Mouse (Mus musculus) kidney, embryonic 15.5 days (tissue): ENCODE data around the gene H2-M10.2. TPM values are rescaled to one million over a fixed set of nuclear protein-coding genes. Genes with fewer than 3 reads are reported as not detected.

ENCODE experiments used
- ATAC-seq: fragments of 200-750 bp; cut with Nextera tagmentation; replicated peaks from 2 replicates; pipeline ENCODE4 v1.8.0; 2017; ENCODE audit warnings: moderate TSS enrichment; ENCODE audit not compliant: low FRiP score
- H3K27ac ChIP-seq: fragments of 300-500 bp; sonication (generic); 2 replicates; pipeline ENCODE4 v1.5.1; 2015; ENCODE audit warnings: mild to moderate bottlenecking, inconsistent platforms
- H3K27me3 ChIP-seq: fragments of 300-500 bp; sonication (generic); 2 replicates; pipeline ENCODE4 v1.6.1; 2015; ENCODE audit warnings: inconsistent platforms
- H3K36me3 ChIP-seq: fragments of 300-500 bp; sonication (generic); 2 replicates; pipeline ENCODE4 v1.6.1; 2015; ENCODE audit warnings: inconsistent platforms
- H3K4me1 ChIP-seq: fragments of 300-500 bp; sonication (generic); 2 replicates; pipeline ENCODE4 v1.6.1; 2015; ENCODE audit warnings: inconsistent platforms
- H3K4me2 ChIP-seq: fragments of 300-500 bp; sonication (generic); 2 replicates; pipeline ENCODE4 v1.6.1; 2015; ENCODE audit warnings: moderate library complexity, mild to moderate bottlenecking, inconsistent platforms
- H3K4me3 ChIP-seq: fragments of 300-500 bp; sonication (generic); replicated peaks from 2 replicates; pipeline ENCODE4 v1.5.1; 2015; ENCODE audit warnings: mild to moderate bottlenecking, inconsistent platforms
- H3K9ac ChIP-seq: fragments of 300-500 bp; sonication (generic); 2 replicates; pipeline ENCODE4 v1.6.1; 2015; ENCODE audit warnings: mild to moderate bottlenecking, inconsistent platforms
- H3K9me3 ChIP-seq: fragments of 300-500 bp; sonication (generic); replicated peaks from 2 replicates; pipeline ENCODE4 v1.6.1; 2016; ENCODE audit warnings: inconsistent platforms
- WGBS: fragments of 180-500 bp; shearing (Covaris S2); methylation state at CpG from one replicate; pipeline ENCODE4 v1.1.7; 2015; ENCODE audit warnings: mixed read lengths; 5-methylcytosine and 5-hydroxymethylcytosine counted together
- polyA plus RNA-seq: library from polyadenylated mRNA; unstranded; fragments of >200 nt; fragmentation: Nextera tagmentation; extraction: Ambion mirVana; gene quantifications from 2 replicates; pipeline ENCODE4 v1.2.1, GENCODE M21; 2015

Gene H2-M10.2
- polyA plus RNA-seq, 1 experiment from 2014 or later = 0.14 TPM

- Histone ChIP-seq H3K27me3 (no peaks in the 10 kb centered on the region), H3K4me2 (peak within 1 kb of the TSS; percentile 87), H3K9ac (peak within 1 kb of the TSS; percentile 96), H3K27ac (peak within 1 kb of the TSS; percentile 92), H3K4me3 (peak within 1 kb of the TSS; percentile 87), H3K36me3 (peaks cover 42% of the 10 kb centered on the region), H3K4me1 (peaks cover 32% of the 10 kb centered on the region), H3K9me3 (no peaks in the 10 kb centered on the region)
- 1% methylated on average over 43 of the region's 43 CpGs for WGBS
- peak; percentile 87 for ATAC-seq
These were observed 14.6 kb downstream of the H2-M10.2 start, which contains the start of gene Trim39 for GRCm38 (mm10) chr17:36271586-36272256. TSS of gene Trim39 (minus strand) at chr17:36272247.

DNA sequence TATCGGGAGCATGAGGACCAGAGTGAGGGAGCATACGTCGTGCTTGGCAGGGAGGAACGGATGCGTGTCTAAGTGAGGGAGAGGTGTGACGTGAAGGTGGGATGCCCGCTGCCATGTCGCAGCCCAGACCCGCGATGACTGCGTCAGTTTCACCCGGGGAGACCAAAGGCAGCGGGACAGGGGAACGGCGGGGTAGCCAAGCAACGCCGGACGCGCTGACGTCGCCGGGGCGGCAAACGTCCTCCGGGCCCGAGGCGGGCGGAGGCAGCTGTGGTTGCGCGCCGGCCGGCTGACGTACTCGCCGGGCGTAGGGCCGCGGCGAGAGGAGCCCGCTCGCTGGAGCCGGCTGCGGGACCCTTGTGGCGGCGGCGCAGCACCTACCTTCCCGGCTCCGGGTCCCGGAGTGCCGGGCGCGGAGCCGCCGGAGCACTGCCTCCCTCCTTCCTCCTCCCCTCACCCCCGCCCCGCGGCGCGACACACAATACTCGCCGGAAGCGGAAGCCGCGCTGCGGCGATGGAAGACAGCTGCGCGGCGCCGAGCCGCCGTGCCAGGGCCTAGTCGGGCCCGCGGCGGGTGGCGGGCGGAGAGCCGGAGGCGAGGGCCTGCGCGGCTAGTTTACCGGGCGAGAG, 15.2 kb downstream of the H2-M10.2 start:
- peak overlapping the region; percentile 96 for H3K9ac ChIP-seq
- peak overlapping the region; percentile 92 for H3K27ac ChIP-seq
- peaks cover 32% of the 10 kb centered on the region for H3K4me1 ChIP-seq
- H3K36me3 ChIP-seq = peaks cover 42% of the 10 kb centered on the region
- H3K4me2 ChIP-seq = peak overlapping the region; percentile 87
- WGBS = under 1% methylated on average over 67 of the region's 84 CpGs
- peak; percentile 94 for ATAC-seq
- H3K9me3 ChIP-seq = no peaks in the 10 kb centered on the region
- H3K4me3 ChIP-seq = peak overlapping the region; percentile 87
- no peaks in the 10 kb centered on the region for H3K27me3 ChIP-seq

DNA sequence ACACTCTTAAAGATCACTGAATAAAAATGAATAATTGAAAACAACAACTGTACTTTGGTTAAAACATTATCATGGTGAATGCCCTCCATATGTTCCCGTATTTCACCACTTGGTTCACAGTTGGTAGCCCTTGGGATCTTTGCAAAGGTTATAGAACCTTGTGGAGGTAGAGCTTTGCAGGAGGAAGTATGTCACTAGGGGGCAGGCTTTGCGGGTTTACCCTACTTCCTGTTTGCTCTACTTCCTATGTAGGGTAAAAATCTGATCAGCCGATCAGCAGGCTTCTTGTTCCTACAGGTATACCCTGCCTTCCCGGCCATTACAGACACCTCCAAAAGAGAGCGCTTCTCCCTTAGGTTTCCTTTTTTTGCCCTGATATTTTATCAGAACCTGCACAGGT, 20.5 kb downstream of the H2-M10.2 start:
- no peak for ATAC-seq
- no peak overlapping the region for H3K4me2 ChIP-seq
- no peak overlapping the region for H3K27ac ChIP-seq
- WGBS = 76% methylated on average over 5 of the region's 5 CpGs
- H3K27me3 ChIP-seq = no peaks in the 10 kb centered on the region
- H3K9me3 ChIP-seq = no peaks in the 10 kb centered on the region
- H3K36me3 ChIP-seq = peaks cover 77% of the 10 kb centered on the region
- H3K4me3 ChIP-seq = no peak overlapping the region
- H3K4me1 ChIP-seq = peaks cover 12% of the 10 kb centered on the region
- no peak overlapping the region for H3K9ac ChIP-seq

- no peak overlapping the region for H3K27ac ChIP-seq
- no peaks in the 10 kb centered on the region for H3K27me3 ChIP-seq
- ATAC-seq = no peak
- no peaks in the 10 kb centered on the region for H3K4me1 ChIP-seq
- peaks cover 91% of the 10 kb centered on the region for H3K36me3 ChIP-seq
- H3K4me3 ChIP-seq = no peak overlapping the region
- H3K9me3 ChIP-seq = no peaks in the 10 kb centered on the region
- H3K4me2 ChIP-seq = no peak overlapping the region
- H3K9ac ChIP-seq = no peak overlapping the region
- 92% methylated on average over 3 of the region's 3 CpGs for WGBS
These were observed 21.9 kb downstream of the H2-M10.2 start for GRCm38 (mm10) chr17:36264273-36264925.

DNA sequence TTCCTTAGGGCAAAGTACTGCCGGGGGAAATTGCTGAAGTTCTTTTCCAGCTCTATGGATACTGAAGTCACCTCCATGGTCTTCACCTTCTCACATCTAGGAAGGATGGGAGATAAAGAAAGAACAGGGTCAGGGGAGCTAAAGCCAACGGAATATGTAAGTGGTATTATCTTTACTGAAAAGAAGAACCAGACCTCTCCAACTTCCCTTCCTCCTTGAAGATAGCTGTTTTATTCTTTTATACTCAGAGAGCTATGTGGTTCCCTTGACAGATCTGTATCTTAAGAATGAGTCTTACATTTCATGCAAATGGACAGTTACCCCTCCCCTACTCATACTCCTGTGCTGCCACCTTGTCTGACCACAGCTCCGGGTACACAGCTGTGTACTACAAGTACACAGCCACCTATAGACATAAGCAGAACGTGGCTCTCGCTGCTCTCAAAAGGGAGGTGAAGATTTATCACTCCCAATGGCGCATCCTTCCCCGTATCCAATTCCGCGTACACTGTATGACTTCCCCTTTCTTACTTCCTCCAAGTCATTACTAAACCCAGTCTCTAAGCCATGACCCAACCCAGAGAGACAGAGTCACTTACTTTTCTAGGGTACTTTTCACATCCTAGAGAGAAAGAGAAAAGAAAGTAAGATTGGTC, 24.7 kb downstream of the H2-M10.2 start:
- H3K36me3 ChIP-seq = peaks cover 79% of the 10 kb centered on the region
- no peak for ATAC-seq
- no peak overlapping the region for H3K4me3 ChIP-seq
- no peaks in the 10 kb centered on the region for H3K9me3 ChIP-seq
- no peak overlapping the region for H3K4me2 ChIP-seq
- no peaks in the 10 kb centered on the region for H3K27me3 ChIP-seq
- H3K27ac ChIP-seq = no peak overlapping the region
- H3K4me1 ChIP-seq = peaks cover 8% of the 10 kb centered on the region
- H3K9ac ChIP-seq = no peak overlapping the region
- 89% methylated on average over 9 of the region's 9 CpGs for WGBS

DNA sequence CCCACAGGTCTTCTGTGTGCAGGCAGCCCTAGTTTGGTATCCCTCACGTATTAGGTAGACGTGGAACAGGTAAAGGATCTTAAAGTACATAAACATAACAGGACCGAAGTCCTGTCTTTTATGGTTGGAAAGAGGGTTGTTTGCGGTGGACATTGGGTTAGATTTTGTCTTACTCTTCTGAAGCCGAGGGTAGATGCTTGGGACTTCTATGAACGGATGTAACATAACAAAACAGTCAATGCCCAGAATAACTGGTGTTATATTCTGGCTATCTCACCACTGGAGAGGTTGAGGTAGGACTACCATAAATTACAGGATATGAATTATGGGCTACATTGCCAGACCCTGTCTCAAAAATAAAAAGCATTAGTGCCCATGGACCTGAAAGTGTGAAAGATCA, 28.3 kb downstream of the H2-M10.2 start, which contains the start of gene Rpp21:
Rpp21 (minus strand) TSS at position 101 of the 400 bp plus-strand sequence.
- H3K36me3 ChIP-seq = peaks cover 52% of the 10 kb centered on the region
- H3K4me1 ChIP-seq = peaks cover 11% of the 10 kb centered on the region
- peak within 1 kb of the TSS; percentile 88 for H3K27ac ChIP-seq
- peak within 1 kb of the TSS; percentile 84 for H3K9ac ChIP-seq
- no peaks in the 10 kb centered on the region for H3K9me3 ChIP-seq
- H3K27me3 ChIP-seq = no peaks in the 10 kb centered on the region
- 49% methylated on average over 6 of the region's 6 CpGs for WGBS
- no peak for ATAC-seq
- peak within 1 kb of the TSS; percentile 87 for H3K4me3 ChIP-seq
- H3K4me2 ChIP-seq = peak within 1 kb of the TSS; percentile 69

DNA sequence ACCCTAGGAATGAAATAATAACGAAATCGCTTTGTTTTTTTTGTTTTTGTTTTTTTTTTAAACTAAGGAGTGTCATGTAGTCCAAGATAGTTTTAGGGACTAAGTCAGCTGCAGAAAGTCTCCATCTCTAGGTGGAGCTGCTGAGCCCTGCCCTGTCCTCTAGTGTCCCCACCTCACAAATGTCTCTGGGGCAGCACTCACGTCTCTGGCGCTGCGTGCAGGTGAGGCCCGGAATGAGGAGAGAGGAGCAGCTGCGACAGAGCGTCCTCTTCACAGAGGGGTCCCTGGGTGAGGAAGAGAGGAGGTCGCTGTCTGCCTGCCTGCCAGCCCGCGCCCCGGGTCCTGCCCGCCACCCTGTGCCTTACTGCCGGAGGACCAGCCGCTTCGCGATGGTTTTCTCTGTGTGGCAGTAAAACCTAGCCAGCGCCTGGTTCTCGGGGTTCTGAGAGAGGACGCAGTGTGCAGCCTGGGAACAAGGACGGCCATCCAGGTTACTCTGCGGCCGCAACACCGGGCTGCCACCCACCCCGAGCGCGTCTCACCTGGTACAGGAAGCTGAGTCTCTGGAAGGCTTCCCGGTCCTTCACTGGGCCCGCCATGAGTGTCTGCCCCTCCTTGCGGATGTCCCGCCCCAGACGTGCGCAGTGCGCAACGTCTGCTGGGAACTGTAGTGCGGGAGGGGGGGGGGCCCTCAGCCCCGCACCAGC, 28.9 kb downstream of the H2-M10.2 start:
- peak overlapping the region; percentile 87 for H3K4me3 ChIP-seq
- peaks cover 14% of the 10 kb centered on the region for H3K4me1 ChIP-seq
- under 1% methylated on average over 37 of the region's 37 CpGs for WGBS
- H3K27me3 ChIP-seq = no peaks in the 10 kb centered on the region
- H3K9me3 ChIP-seq = no peaks in the 10 kb centered on the region
- peak overlapping the region; percentile 88 for H3K27ac ChIP-seq
- peak overlapping the region; percentile 84 for H3K9ac ChIP-seq
- peak; percentile 97 for ATAC-seq
- H3K4me2 ChIP-seq = peak overlapping the region; percentile 69
- H3K36me3 ChIP-seq = peaks cover 46% of the 10 kb centered on the region

DNA sequence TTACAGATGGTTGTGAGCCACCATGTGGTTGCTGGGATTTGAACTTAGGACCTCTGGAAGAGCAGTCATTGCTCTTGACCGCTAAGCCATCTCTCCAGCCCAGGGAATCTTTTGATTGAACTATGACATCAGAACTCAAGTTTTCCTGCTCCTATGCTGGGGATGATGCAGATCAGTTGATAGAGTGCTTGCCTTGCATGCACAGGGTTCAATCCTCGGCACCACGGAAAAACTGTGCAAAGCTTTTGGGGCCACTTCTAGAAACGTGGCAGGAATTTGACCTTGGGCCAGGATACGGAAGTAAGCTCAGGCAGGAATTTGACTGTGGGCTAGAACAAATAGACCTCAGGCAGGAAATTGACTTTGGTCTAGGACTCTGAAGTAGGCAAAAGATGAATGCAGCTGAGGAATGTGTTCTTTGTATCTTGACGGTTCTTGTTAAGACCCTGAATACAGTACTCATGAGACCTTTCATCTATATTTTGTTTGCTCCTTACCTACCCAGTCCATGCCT, 33.1 kb downstream of the H2-M10.2 start:
- ATAC-seq = no peak
- Histone ChIP-seq H3K27ac (no peak overlapping the region), H3K9ac (no peak overlapping the region), H3K4me3 (no peak overlapping the region), H3K4me1 (peaks cover 23% of the 10 kb centered on the region), H3K27me3 (peaks cover 24% of the 10 kb centered on the region), H3K4me2 (no peak overlapping the region), H3K9me3 (no peaks in the 10 kb centered on the region), H3K36me3 (peaks cover 10% of the 10 kb centered on the region)
- WGBS = 52% methylated on average over 6 of the region's 6 CpGs

DNA sequence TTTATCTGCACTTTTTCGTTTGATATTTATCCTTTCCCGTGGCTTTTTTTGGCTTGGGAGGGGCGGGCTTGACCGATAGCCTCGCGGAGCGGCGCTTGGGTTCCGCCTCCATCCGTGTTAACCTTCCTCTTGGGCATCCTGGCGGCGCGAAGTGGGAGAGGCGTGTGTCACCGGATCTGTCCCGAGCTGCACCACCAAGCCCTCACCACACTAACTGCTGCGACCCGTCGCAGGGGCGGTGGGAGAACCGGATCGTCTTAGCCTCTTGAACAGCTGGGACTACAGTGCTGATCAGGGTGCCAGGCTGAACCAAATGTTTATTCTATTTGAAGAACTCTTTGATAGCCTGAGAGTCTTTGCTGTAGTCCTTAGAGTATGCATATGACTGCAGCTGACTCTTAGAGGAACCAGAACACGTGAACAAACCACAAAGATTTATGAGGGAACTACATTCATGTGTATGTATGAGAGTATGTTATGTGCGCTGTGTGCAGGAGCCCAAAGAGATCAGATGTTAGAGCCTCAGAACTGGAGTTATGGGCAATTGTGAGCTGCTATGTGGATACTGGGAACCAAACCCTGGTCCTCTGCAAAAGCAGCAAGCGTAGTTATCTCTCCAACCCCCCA, 33.9 kb downstream of the H2-M10.2 start:
- WGBS = 7% methylated on average over 25 of the region's 25 CpGs
- Histone ChIP-seq H3K9ac (0 out of 2 replicates have a peak overlapping the region, but pooled peaks have one; percentile 17), H3K27ac (no peak overlapping the region), H3K4me2 (peak overlapping the region; percentile 61), H3K27me3 (peaks cover 28% of the 10 kb centered on the region), H3K36me3 (peaks cover 10% of the 10 kb centered on the region), H3K9me3 (no peaks in the 10 kb centered on the region), H3K4me1 (peaks cover 19% of the 10 kb centered on the region), H3K4me3 (peak overlapping the region; percentile 31)
- ATAC-seq = peak; percentile 47; the same call in 1 of the 2 replicates

DNA sequence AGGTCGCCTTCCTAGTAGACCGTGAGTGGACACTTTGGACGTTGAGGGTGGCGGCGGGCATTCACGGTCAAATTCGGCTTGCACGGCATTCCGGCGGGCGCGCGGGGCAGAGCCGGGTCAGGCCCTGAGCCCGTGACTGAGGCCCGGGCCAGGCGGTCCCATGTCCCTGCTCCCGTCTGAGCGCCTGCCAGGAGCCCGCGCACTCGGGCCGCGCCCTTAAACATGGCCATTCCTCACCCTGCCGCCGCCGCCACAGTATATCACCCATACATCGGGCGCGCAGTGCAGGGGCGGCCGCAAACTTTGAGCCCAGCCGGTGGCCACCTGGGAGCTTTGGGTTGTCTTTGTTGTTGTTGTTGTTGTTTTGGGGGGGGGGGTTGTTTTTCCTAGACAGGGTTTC, 37.4 kb downstream of the H2-M10.2 start:
- H3K4me2 ChIP-seq = peak overlapping the region; percentile 42
- no peaks in the 10 kb centered on the region for H3K9me3 ChIP-seq
- no peak overlapping the region for H3K27ac ChIP-seq
- WGBS = 23% methylated on average over 33 of the region's 33 CpGs
- peaks cover 13% of the 10 kb centered on the region; the same call in 1 of the 2 replicates for H3K4me1 ChIP-seq
- H3K9ac ChIP-seq = no peak overlapping the region
- no peak for ATAC-seq
- H3K27me3 ChIP-seq = peaks cover 28% of the 10 kb centered on the region
- no peaks in the 10 kb centered on the region for H3K36me3 ChIP-seq
- H3K4me3 ChIP-seq = 0 out of 2 replicates have a peak overlapping the region, but pooled peaks have one; percentile 4

- no peak overlapping the region for H3K27ac ChIP-seq
- H3K4me3 ChIP-seq = no peak overlapping the region
- H3K4me2 ChIP-seq = no peak overlapping the region
- WGBS = 86% methylated on average over 2 of the region's 2 CpGs
- H3K36me3 ChIP-seq = no peaks in the 10 kb centered on the region
- no peaks in the 10 kb centered on the region for H3K9me3 ChIP-seq
- H3K4me1 ChIP-seq = peaks cover 7% of the 10 kb centered on the region
- ATAC-seq = no peak
- peaks cover 35% of the 10 kb centered on the region for H3K27me3 ChIP-seq
- no peak overlapping the region for H3K9ac ChIP-seq
These were observed 40.5 kb downstream of the H2-M10.2 start for GRCm38 (mm10) chr17:36245741-36246140.
